Mouse (Mus musculus) hindbrain, embryonic 12.5 days (tissue): ENCODE measurements around the gene Xrcc4. TPM values are rescaled to one million over a fixed set of nuclear protein-coding genes. Genes with fewer than 3 reads are reported as not detected.
"Not testable (repeated sequence)": the region's sequence is repeated elsewhere in the genome, so short reads cannot be mapped to it uniquely, and the experiment has no call there.

Source experiments
- ATAC-seq: fragments of 200-750 bp; cut with Nextera tagmentation; 2 replicates; pipeline ENCODE4 v1.8.0; 2017; ENCODE audit warnings: moderate TSS enrichment; ENCODE audit not compliant: low FRiP score
- H3K27ac ChIP-seq: fragments of 300-500 bp; sonication (generic); 2 replicates; pipeline ENCODE4 v1.5.1; 2016; ENCODE audit warnings: mild to moderate bottlenecking
- H3K27me3 ChIP-seq: fragments of 300-500 bp; sonication (generic); 2 replicates; pipeline ENCODE4 v1.6.1; 2016; ENCODE audit warnings: mild to moderate bottlenecking
- H3K36me3 ChIP-seq: fragments of 300-500 bp; sonication (generic); 2 replicates; pipeline ENCODE4 v1.6.1; 2016; ENCODE audit warnings: mild to moderate bottlenecking
- H3K4me1 ChIP-seq: fragments of 300-500 bp; sonication (generic); 2 replicates; pipeline ENCODE4 v1.6.1; 2016
- H3K4me2 ChIP-seq: fragments of 300-500 bp; sonication (generic); replicated peaks from 2 replicates; pipeline ENCODE4 v1.6.1; 2016; ENCODE audit warnings: mild to moderate bottlenecking
- H3K4me3 ChIP-seq: fragments of 300-500 bp; sonication (generic); 2 replicates; pipeline ENCODE4 v1.5.1; 2016; ENCODE audit warnings: mild to moderate bottlenecking
- H3K9ac ChIP-seq: fragments of 300-500 bp; sonication (generic); 2 replicates; pipeline ENCODE4 v1.6.1; 2016; ENCODE audit warnings: mild to moderate bottlenecking, moderate library complexity
- H3K9me3 ChIP-seq: fragments of 300-500 bp; sonication (generic); replicated peaks from 2 replicates; pipeline ENCODE4 v1.6.1; 2016; ENCODE audit warnings: mild to moderate bottlenecking
- WGBS: fragments of 180-500 bp; shearing (Covaris S2); methylation state at CpG from one replicate; pipeline ENCODE4 v1.1.7; 2016; 5-methylcytosine and 5-hydroxymethylcytosine counted together
- polyA plus RNA-seq: library from polyadenylated mRNA; unstranded; fragments of >200 nt; fragmentation: Nextera tagmentation; extraction: Ambion mirVana; gene quantifications from 2 replicates; pipeline ENCODE4 v1.2.1, GENCODE M21; 2016

The Xrcc4 gene
- polyA plus RNA-seq, 1 experiment from 2014 or later, result 11.5 TPM

GRCm38 (mm10) chr13:89791475-89791874 lies 297.9 kb downstream of the Xrcc4 start:
- Histone ChIP-seq H3K4me3 (no peak overlapping the region), H3K4me1 (peaks cover 4% of the 10 kb centered on the region; the same call in 1 of the 2 replicates), H3K4me2 (no peak overlapping the region), H3K27ac (no peak overlapping the region), H3K9ac (no peak overlapping the region), H3K36me3 (no peaks in the 10 kb centered on the region), H3K9me3 (no peaks in the 10 kb centered on the region), H3K27me3 (no peaks in the 10 kb centered on the region)
- ATAC-seq, result no peak
- WGBS, result 57% methylated on average over 5 of the region's 5 CpGs

- H3K4me3 ChIP-seq, result no peak overlapping the region
- H3K27me3 ChIP-seq, result no peaks in the 10 kb centered on the region
- H3K36me3 ChIP-seq, result no peaks in the 10 kb centered on the region
- H3K4me1 ChIP-seq, result no peaks in the 10 kb centered on the region
- H3K9me3 ChIP-seq, result no peaks in the 10 kb centered on the region
- H3K27ac ChIP-seq, result no peak overlapping the region
- 78% methylated on average over 2 of the region's 2 CpGs for WGBS
- H3K9ac ChIP-seq, result no peak overlapping the region
- no peak for ATAC-seq
- H3K4me2 ChIP-seq, result no peak overlapping the region
Observed at GRCm38 (mm10) chr13:89782886-89783285, 306.5 kb downstream of the Xrcc4 start.

- no peak overlapping the region for H3K9ac ChIP-seq
- no peak overlapping the region for H3K4me2 ChIP-seq
- H3K27ac ChIP-seq, result no peak overlapping the region
- no peaks in the 10 kb centered on the region for H3K27me3 ChIP-seq
- no peak for ATAC-seq
- no peak overlapping the region for H3K4me3 ChIP-seq
- no peaks in the 10 kb centered on the region for H3K36me3 ChIP-seq
- H3K4me1 ChIP-seq, result no peaks in the 10 kb centered on the region
- 47% methylated on average over 3 of the region's 3 CpGs for WGBS
- no peaks in the 10 kb centered on the region for H3K9me3 ChIP-seq
Observed at GRCm38 (mm10) chr13:89780276-89780675, 309.1 kb downstream of the Xrcc4 start.

- Histone ChIP-seq H3K4me3 (no peak overlapping the region), H3K9ac (no peak overlapping the region), H3K36me3 (no peaks in the 10 kb centered on the region), H3K4me1 (no peaks in the 10 kb centered on the region), H3K4me2 (no peak overlapping the region), H3K27ac (no peak overlapping the region), H3K27me3 (no peaks in the 10 kb centered on the region), H3K9me3 (no peaks in the 10 kb centered on the region)
- ATAC-seq, result no peak
- 61% methylated on average over 7 of the region's 7 CpGs for WGBS
Observed at GRCm38 (mm10) chr13:89779208-89779911, 310.0 kb downstream of the Xrcc4 start.

- Histone ChIP-seq H3K4me2 (no peak overlapping the region), H3K4me1 (no peaks in the 10 kb centered on the region), H3K4me3 (no peak overlapping the region), H3K36me3 (no peaks in the 10 kb centered on the region), H3K27me3 (no peaks in the 10 kb centered on the region), H3K27ac (no peak overlapping the region), H3K9ac (no peak overlapping the region), H3K9me3 (no peaks in the 10 kb centered on the region)
- 47% methylated on average over 1 of the region's 1 CpGs for WGBS
- 0 out of 2 replicates have a peak, but pooled peaks have one; percentile 11 for ATAC-seq
Observed at GRCm38 (mm10) chr13:89777764-89778163, 311.6 kb downstream of the Xrcc4 start.

GRCm38 (mm10) chr13:89777146-89777545 lies 312.3 kb downstream of the Xrcc4 start:
- no peak for ATAC-seq
- Histone ChIP-seq H3K4me3 (no peak overlapping the region), H3K27me3 (no peaks in the 10 kb centered on the region), H3K9ac (no peak overlapping the region), H3K36me3 (no peaks in the 10 kb centered on the region), H3K27ac (no peak overlapping the region), H3K4me2 (no peak overlapping the region), H3K4me1 (no peaks in the 10 kb centered on the region), H3K9me3 (no peaks in the 10 kb centered on the region)
- 89% methylated on average over 1 of the region's 1 CpGs for WGBS

GRCm38 (mm10) chr13:89766551-89766950 lies 322.9 kb downstream of the Xrcc4 start:
- no peak for ATAC-seq
- Histone ChIP-seq H3K36me3 (no peaks in the 10 kb centered on the region), H3K4me3 (no peak overlapping the region), H3K27me3 (no peaks in the 10 kb centered on the region), H3K4me1 (no peaks in the 10 kb centered on the region), H3K4me2 (no peak overlapping the region), H3K27ac (no peak overlapping the region), H3K9me3 (no peaks in the 10 kb centered on the region; the same call in 1 of the 2 replicates), H3K9ac (no peak overlapping the region)
- WGBS, result 73% methylated on average over 1 of the region's 1 CpGs

GRCm38 (mm10) chr13:89765966-89766365 lies 323.4 kb downstream of the Xrcc4 start:
- no peaks in the 10 kb centered on the region; the same call in 1 of the 2 replicates for H3K9me3 ChIP-seq
- H3K36me3 ChIP-seq, result no peaks in the 10 kb centered on the region
- H3K9ac ChIP-seq, result no peak overlapping the region
- no peak overlapping the region for H3K4me3 ChIP-seq
- H3K27ac ChIP-seq, result no peak overlapping the region
- 90% methylated on average over 3 of the region's 3 CpGs for WGBS
- ATAC-seq, result no peak
- no peak overlapping the region for H3K4me2 ChIP-seq
- H3K27me3 ChIP-seq, result no peaks in the 10 kb centered on the region
- H3K4me1 ChIP-seq, result no peaks in the 10 kb centered on the region

- H3K27me3 ChIP-seq, result no peaks in the 10 kb centered on the region
- H3K36me3 ChIP-seq, result no peaks in the 10 kb centered on the region
- no peaks in the 10 kb centered on the region for H3K4me1 ChIP-seq
- H3K4me2 ChIP-seq, result no peak overlapping the region
- H3K9me3 ChIP-seq, result no peaks in the 10 kb centered on the region
- WGBS, result 65% methylated on average over 2 of the region's 3 CpGs
- no peak for ATAC-seq
- no peak overlapping the region for H3K9ac ChIP-seq
- H3K4me3 ChIP-seq, result no peak overlapping the region
- H3K27ac ChIP-seq, result no peak overlapping the region
Observed at GRCm38 (mm10) chr13:89762339-89762738, 327.1 kb downstream of the Xrcc4 start.

GRCm38 (mm10) chr13:89756347-89756746 lies 333.1 kb downstream of the Xrcc4 start:
- Histone ChIP-seq H3K27ac (no peak overlapping the region), H3K9me3 (no peaks in the 10 kb centered on the region), H3K27me3 (no peaks in the 10 kb centered on the region), H3K4me1 (no peaks in the 10 kb centered on the region), H3K4me2 (no peak overlapping the region), H3K36me3 (no peaks in the 10 kb centered on the region), H3K4me3 (no peak overlapping the region), H3K9ac (no peak overlapping the region)
- ATAC-seq, result peak; percentile 58; the same call in 1 of the 2 replicates

- H3K9me3 ChIP-seq, H3K4me3 ChIP-seq, H3K4me2 ChIP-seq, H3K36me3 ChIP-seq, H3K4me1 ChIP-seq, ATAC-seq, H3K9ac ChIP-seq, H3K27ac ChIP-seq, H3K27me3 ChIP-seq: not testable (repeated sequence)
- 22% methylated on average over 3 of the region's 3 CpGs for WGBS
Observed at GRCm38 (mm10) chr13:89750562-89750961, 338.8 kb downstream of the Xrcc4 start.

- H3K27me3 ChIP-seq, result no peaks in the 10 kb centered on the region
- WGBS, result 6% methylated on average over 8 of the region's 8 CpGs
- H3K4me3 ChIP-seq, result peak overlapping the region; percentile 61
- H3K4me1 ChIP-seq, result peaks cover 19% of the 10 kb centered on the region
- ATAC-seq, result no peak
- H3K9ac ChIP-seq, result no peak overlapping the region
- H3K4me2 ChIP-seq, result peak overlapping the region; percentile 96
- no peaks in the 10 kb centered on the region for H3K9me3 ChIP-seq
- no peaks in the 10 kb centered on the region for H3K36me3 ChIP-seq
- H3K27ac ChIP-seq, result no peak overlapping the region
Observed at GRCm38 (mm10) chr13:89743201-89743600, 346.2 kb downstream of the Xrcc4 start.

- Histone ChIP-seq H3K4me3 (peak overlapping the region; percentile 61), H3K9ac (peak overlapping the region; percentile 78), H3K4me1 (peaks cover 22% of the 10 kb centered on the region), H3K36me3 (no peaks in the 10 kb centered on the region), H3K9me3 (no peaks in the 10 kb centered on the region), H3K4me2 (peak overlapping the region; percentile 96), H3K27ac (peak overlapping the region; percentile 91), H3K27me3 (no peaks in the 10 kb centered on the region)
- ATAC-seq, result no peak; the same call in 1 of the 2 replicates
- WGBS, result 1% methylated on average over 15 of the region's 15 CpGs
Observed at GRCm38 (mm10) chr13:89742686-89743200, 346.7 kb downstream of the Xrcc4 start.
